Mouse (Mus musculus): Measurements from ENCODE around the gene Slc38a6. TPM values are rescaled to one million over a fixed set of nuclear protein-coding genes. Genes with fewer than 3 reads are reported as not detected.

Gene Slc38a6
- polyA plus RNA-seq, 1 experiment from 2014 or later = 2.8 TPM

GRCm38 (mm10) chr12:73325181-73325580, 38.6 kb downstream of the Slc38a6 start:
- Histone ChIP-seq H3K9me3 (ENCODE audit: control insufficient read depth, low read length) (no peaks in the 10 kb centered on the region), H3K9ac (ENCODE audit: low read length) (no peak overlapping the region), H3K27ac (replicated peaks) (no peak overlapping the region), H3K4me2 (replicated peaks; ENCODE audit: low read depth) (no peak overlapping the region), H3K4me3 (ENCODE audit: low read depth, low read length) (no peak overlapping the region), H3K27me3 (ENCODE audit: control insufficient read depth, insufficient read depth, low read length) (no peaks in the 10 kb centered on the region), H3K4me1 (replicated peaks; ENCODE audit: control insufficient read depth, insufficient read depth) (no peaks in the 10 kb centered on the region), H3K36me3 (ENCODE audit: control insufficient read depth, insufficient read depth, low read length) (no peaks in the 10 kb centered on the region)
- WGBS = 48% methylated on average over 2 of the region's 2 CpGs
- DNase-seq (ENCODE audit: low spot score) (no peak), ATAC-seq (ENCODE audit: low FRiP score, low TSS enrichment) (no peak)
- TF ChIP-seq EP300 (optimal IDR thresholded peaks at IDR 0.05) (no peak), CTCF (IDR thresholded peaks at IDR 0.05; ENCODE audit: low read depth) (no peak)

GRCm38 (mm10) chr12:73325617-73326016, 39.0 kb downstream of the Slc38a6 start:
- 16% methylated on average over 4 of the region's 4 CpGs for WGBS

GRCm38 (mm10) chr12:73327381-73327780, 40.8 kb downstream of the Slc38a6 start:
- ATAC-seq (ENCODE audit: low FRiP score, low TSS enrichment) (no peak), DNase-seq (ENCODE audit: low spot score) (no peak)
- no peaks in the 10 kb centered on the region for H3K4me1 ChIP-seq (replicated peaks; ENCODE audit: control insufficient read depth, insufficient read depth)
- no peak overlapping the region for H3K27ac ChIP-seq (replicated peaks)
- no peak overlapping the region for H3K4me3 ChIP-seq (ENCODE audit: low read depth, low read length)
- H3K36me3 ChIP-seq (ENCODE audit: control insufficient read depth, insufficient read depth, low read length) = no peaks in the 10 kb centered on the region
- H3K9me3 ChIP-seq (ENCODE audit: control insufficient read depth, low read length) = no peaks in the 10 kb centered on the region
- no peak overlapping the region for H3K9ac ChIP-seq (ENCODE audit: low read length)
- H3K27me3 ChIP-seq (ENCODE audit: control insufficient read depth, insufficient read depth, low read length) = no peaks in the 10 kb centered on the region
- WGBS = 63% methylated on average over 3 of the region's 3 CpGs
- no peak overlapping the region for H3K4me2 ChIP-seq (replicated peaks; ENCODE audit: low read depth)
- TF ChIP-seq CTCF (IDR thresholded peaks at IDR 0.05; ENCODE audit: low read depth) (no peak), EP300 (optimal IDR thresholded peaks at IDR 0.05) (no peak)

More at GRCm38 (mm10) chr12:73325617-73326016, 39.0 kb downstream of the Slc38a6 start:
- Histone ChIP-seq H3K9me3 (ENCODE audit: control insufficient read depth, low read length) (no peaks in the 10 kb centered on the region), H3K4me1 (replicated peaks; ENCODE audit: control insufficient read depth, insufficient read depth) (no peaks in the 10 kb centered on the region), H3K27me3 (ENCODE audit: control insufficient read depth, insufficient read depth, low read length) (no peaks in the 10 kb centered on the region), H3K4me3 (ENCODE audit: low read depth, low read length) (no peak overlapping the region), H3K4me2 (replicated peaks; ENCODE audit: low read depth) (no peak overlapping the region), H3K36me3 (ENCODE audit: control insufficient read depth, insufficient read depth, low read length) (no peaks in the 10 kb centered on the region), H3K27ac (replicated peaks) (no peak overlapping the region), H3K9ac (ENCODE audit: low read length) (no peak overlapping the region)
- DNase-seq (ENCODE audit: low spot score) = no peak
- no peak for ATAC-seq (ENCODE audit: low FRiP score, low TSS enrichment)
- TF ChIP-seq CTCF (IDR thresholded peaks at IDR 0.05; ENCODE audit: low read depth) = no peak
- TF ChIP-seq EP300 (optimal IDR thresholded peaks at IDR 0.05) = no peak

- Histone ChIP-seq H3K27ac (replicated peaks) (no peak overlapping the region), H3K36me3 (ENCODE audit: control insufficient read depth, insufficient read depth, low read length) (no peaks in the 10 kb centered on the region), H3K4me3 (ENCODE audit: low read depth, low read length) (no peak overlapping the region), H3K4me1 (replicated peaks; ENCODE audit: control insufficient read depth, insufficient read depth) (no peaks in the 10 kb centered on the region), H3K4me2 (replicated peaks; ENCODE audit: low read depth) (no peak overlapping the region), H3K27me3 (ENCODE audit: control insufficient read depth, insufficient read depth, low read length) (no peaks in the 10 kb centered on the region), H3K9me3 (ENCODE audit: control insufficient read depth, low read length) (no peaks in the 10 kb centered on the region), H3K9ac (ENCODE audit: low read length) (no peak overlapping the region)
- TF ChIP-seq CTCF (IDR thresholded peaks at IDR 0.05; ENCODE audit: low read depth) (no peak), EP300 (optimal IDR thresholded peaks at IDR 0.05) (no peak)
- ATAC-seq (ENCODE audit: low FRiP score, low TSS enrichment) = no peak
- DNase-seq (ENCODE audit: low spot score) = no peak
- WGBS = 67% methylated on average over 4 of the region's 4 CpGs
Measured at GRCm38 (mm10) chr12:73328448-73329167, 42.0 kb downstream of the Slc38a6 start.

- H3K9me3 ChIP-seq (ENCODE audit: control insufficient read depth, low read length) = no peaks in the 10 kb centered on the region
- ATAC-seq (ENCODE audit: low FRiP score, low TSS enrichment) (no peak), DNase-seq (ENCODE audit: low spot score) (no peak)
- no peaks in the 10 kb centered on the region for H3K27me3 ChIP-seq (ENCODE audit: control insufficient read depth, insufficient read depth, low read length)
- no peak overlapping the region for H3K4me3 ChIP-seq (ENCODE audit: low read depth, low read length)
- H3K36me3 ChIP-seq (ENCODE audit: control insufficient read depth, insufficient read depth, low read length) = no peaks in the 10 kb centered on the region
- TF ChIP-seq CTCF (IDR thresholded peaks at IDR 0.05; ENCODE audit: low read depth) = no peak
- TF ChIP-seq EP300 (optimal IDR thresholded peaks at IDR 0.05) = no peak
- no peak overlapping the region for H3K27ac ChIP-seq (replicated peaks)
- no peak overlapping the region for H3K4me2 ChIP-seq (replicated peaks; ENCODE audit: low read depth)
- no peak overlapping the region for H3K9ac ChIP-seq (ENCODE audit: low read length)
- 86% methylated on average over 7 of the region's 7 CpGs for WGBS
- no peaks in the 10 kb centered on the region for H3K4me1 ChIP-seq (replicated peaks; ENCODE audit: control insufficient read depth, insufficient read depth)
Measured at GRCm38 (mm10) chr12:73330236-73330635, 43.7 kb downstream of the Slc38a6 start.

- Histone ChIP-seq H3K27ac (replicated peaks) (no peak overlapping the region), H3K4me3 (ENCODE audit: low read depth, low read length) (no peak overlapping the region), H3K4me2 (replicated peaks; ENCODE audit: low read depth) (no peak overlapping the region), H3K27me3 (ENCODE audit: control insufficient read depth, insufficient read depth, low read length) (no peaks in the 10 kb centered on the region), H3K9me3 (ENCODE audit: control insufficient read depth, low read length) (no peaks in the 10 kb centered on the region), H3K36me3 (ENCODE audit: control insufficient read depth, insufficient read depth, low read length) (no peaks in the 10 kb centered on the region), H3K4me1 (replicated peaks; ENCODE audit: control insufficient read depth, insufficient read depth) (no peaks in the 10 kb centered on the region), H3K9ac (ENCODE audit: low read length) (no peak overlapping the region)
- ATAC-seq (ENCODE audit: low FRiP score, low TSS enrichment) = no peak
- WGBS = 64% methylated on average over 4 of the region's 4 CpGs
- no peak for TF ChIP-seq EP300 (optimal IDR thresholded peaks at IDR 0.05)
- TF ChIP-seq CTCF (IDR thresholded peaks at IDR 0.05; ENCODE audit: low read depth) = no peak
- no peak for DNase-seq (ENCODE audit: low spot score)
Measured at GRCm38 (mm10) chr12:73332701-73333100, 46.1 kb downstream of the Slc38a6 start.

Measured in stomach, postnatal 0 days (tissue).